Mouse (Mus musculus) cerebellum, adult 2 months (tissue): Measurements from ENCODE around the gene Bcan.

Source experiments
- CTCF ChIP-seq: fragments of 200-500 bp; IDR thresholded peaks from 2 replicates; pipeline ENCODE4 v1.5.1; 2011; ENCODE audit warnings: low read depth, mild to moderate bottlenecking, control low read depth, low read length, moderate library complexity, borderline replicate concordance; ENCODE audit not compliant: insufficient read depth
- POLR2A ChIP-seq: fragments of 200-500 bp; IDR thresholded peaks from 2 replicates; pipeline ENCODE4 v1.6.1; 2011; ENCODE audit warnings: low read length, control low read depth, borderline replicate concordance; ENCODE audit not compliant: insufficient read depth

GRCm38 (mm10) chr3:87999243-87999895, 661 bp downstream of the Bcan start:
- TF ChIP-seq POLR2A (no peak), CTCF (no peak)
